Mouse (Mus musculus) spleen, adult 18-20 months (tissue): ENCODE measurements around the gene Slc43a1.
"Not testable (repeated sequence)": the region's sequence is repeated elsewhere in the genome, so short reads cannot be mapped to it uniquely, and the experiment has no call there.

Experiments
- DNase-seq, 2 experiments: peaks; one replicate each; pipeline ENCODE4 v3.0.0; 2022; ENCODE audit warnings: mixed read lengths in 2 of 2

Slc43a1 gene

GRCm38 (mm10) chr2:84838593-84838949 is at the start of gene Slc43a1:
TSS of gene Slc43a1 (plus strand) at chr2:84838850.
- DNase-seq, result no peak

- DNase-seq, result no peak
Observed at GRCm38 (mm10) chr2:84790418-84790817, 48.2 kb upstream of the Slc43a1 start.

- no peak for DNase-seq
Observed at GRCm38 (mm10) chr2:84792516-84792915, 46.1 kb upstream of the Slc43a1 start.

- DNase-seq, result no peak
Observed at GRCm38 (mm10) chr2:84793154-84793553, 45.5 kb upstream of the Slc43a1 start.

GRCm38 (mm10) chr2:84793871-84794270 is 44.8 kb upstream of the Slc43a1 start:
- no peak for DNase-seq

GRCm38 (mm10) chr2:84797833-84798492 is 40.7 kb upstream of the Slc43a1 start:
- DNase-seq, result peak; percentile 42 to 66

GRCm38 (mm10) chr2:84798493-84798921 is 40.1 kb upstream of the Slc43a1 start, which contains the start of gene Ube2l6:
TSS of gene Ube2l6 (plus strand) at chr2:84798828.
- DNase-seq, result peak; percentile 48 to 58

GRCm38 (mm10) chr2:84799041-84799561 is 39.5 kb upstream of the Slc43a1 start:
- DNase-seq, result peak in 1 of 2 experiments; percentile 61

GRCm38 (mm10) chr2:84800304-84800703 is 38.3 kb upstream of the Slc43a1 start:
- DNase-seq, result no peak

GRCm38 (mm10) chr2:84801223-84801622 is 37.4 kb upstream of the Slc43a1 start:
- not testable (repeated sequence) for DNase-seq

- DNase-seq, result no peak
Observed at GRCm38 (mm10) chr2:84803963-84804362, 34.7 kb upstream of the Slc43a1 start.

GRCm38 (mm10) chr2:84806546-84806945 is 32.1 kb upstream of the Slc43a1 start:
- DNase-seq, result no peak

- DNase-seq, result no peak
Observed at GRCm38 (mm10) chr2:84809330-84809729, 29.3 kb upstream of the Slc43a1 start.

GRCm38 (mm10) chr2:84810526-84810885 is 28.1 kb upstream of the Slc43a1 start:
- no peak for DNase-seq

GRCm38 (mm10) chr2:84810886-84811577 is 27.6 kb upstream of the Slc43a1 start:
- peak; percentile 61 to 81 for DNase-seq

GRCm38 (mm10) chr2:84811880-84812279 is 26.8 kb upstream of the Slc43a1 start:
- DNase-seq, result no peak

GRCm38 (mm10) chr2:84812676-84813075 is 26.0 kb upstream of the Slc43a1 start:
- DNase-seq, result no peak

GRCm38 (mm10) chr2:84819861-84820260 is 18.8 kb upstream of the Slc43a1 start:
- no peak for DNase-seq

GRCm38 (mm10) chr2:84822552-84822951 is 16.1 kb upstream of the Slc43a1 start, which contains the start of gene Smtnl1:
TSS of gene Smtnl1 (minus strand) at chr2:84822652.
- no peak for DNase-seq

GRCm38 (mm10) chr2:84823237-84823636 is 15.4 kb upstream of the Slc43a1 start:
- DNase-seq, result no peak

GRCm38 (mm10) chr2:84826488-84827282 is 12.0 kb upstream of the Slc43a1 start, which contains the start of gene Timm10:
TSS of gene Timm10 (plus strand) at chr2:84826997.
- peak; percentile 67 for DNase-seq

- DNase-seq, result no peak
Observed at GRCm38 (mm10) chr2:84827283-84827920, 11.2 kb upstream of the Slc43a1 start.
